Mouse (Mus musculus) hindbrain, embryonic 11.5 days (tissue): ENCODE results near the gene Ddx17. TPM values are rescaled to one million over a fixed set of nuclear protein-coding genes. Genes with fewer than 3 reads are reported as not detected.

ENCODE experiments used
- ATAC-seq: fragments of 200-750 bp; cut with Nextera tagmentation; 2 replicates; pipeline ENCODE4 v1.8.0; 2017; ENCODE audit warnings: mild to moderate bottlenecking, moderate TSS enrichment, moderate library complexity; ENCODE audit not compliant: low FRiP score
- DNase-seq: peaks from one replicate; pipeline ENCODE4 v3.0.0-alpha.2; 2015; ENCODE audit warnings: low spot score
- H3K27ac ChIP-seq: fragments of 300-500 bp; sonication (generic); 2 replicates; pipeline ENCODE4 v1.5.1; 2014; ENCODE audit warnings: mild to moderate bottlenecking, low read depth, low read length
- H3K27me3 ChIP-seq: fragments of 300-500 bp; sonication (generic); 2 replicates; pipeline ENCODE4 v1.6.1; 2014; ENCODE audit warnings: mild to moderate bottlenecking, low read length, moderate library complexity, mixed read lengths; ENCODE audit not compliant: control insufficient read depth, insufficient read depth
- H3K36me3 ChIP-seq: fragments of 300-500 bp; sonication (generic); 2 replicates; pipeline ENCODE4 v1.6.1; 2014; ENCODE audit warnings: mild to moderate bottlenecking, low read length, moderate library complexity, mixed read lengths; ENCODE audit not compliant: control insufficient read depth, insufficient read depth
- H3K4me1 ChIP-seq: fragments of 300-500 bp; sonication (generic); replicated peaks from 2 replicates; pipeline ENCODE4 v1.6.1; 2014; ENCODE audit warnings: low read length, mixed read lengths; ENCODE audit not compliant: control insufficient read depth, insufficient read depth
- H3K4me2 ChIP-seq: fragments of 300-500 bp; sonication (generic); replicated peaks from 2 replicates; pipeline ENCODE4 v1.6.1; 2014; ENCODE audit warnings: mild to moderate bottlenecking, low read depth, low read length
- H3K4me3 ChIP-seq: fragments of 300-500 bp; sonication (generic); 2 replicates; pipeline ENCODE4 v1.5.1; 2014; ENCODE audit warnings: low read depth, low read length
- H3K9ac ChIP-seq: fragments of 300-500 bp; sonication (generic); 2 replicates; pipeline ENCODE4 v1.6.1; 2014; ENCODE audit warnings: low read depth, low read length
- H3K9me3 ChIP-seq: fragments of 300-500 bp; sonication (generic); 2 replicates; pipeline ENCODE4 v1.6.1; 2016; ENCODE audit warnings: low read length; ENCODE audit not compliant: control insufficient read depth
- WGBS: fragments of 180-500 bp; shearing (Covaris S2); extraction: QIAGEN DNeasy Blood & Tissue Kit; methylation state at CpG from one replicate; pipeline ENCODE4 v1.1.7; 2014; 5-methylcytosine and 5-hydroxymethylcytosine counted together
- polyA plus RNA-seq: library from polyadenylated mRNA; unstranded; fragments of >200 nt; fragmentation: Nextera tagmentation; extraction: Ambion mirVana; gene quantifications from 2 replicates; pipeline ENCODE4 v1.2.1, GENCODE M21; 2014

The Ddx17 gene
- polyA plus RNA-seq, 1 experiment from 2014 or later = 116 TPM

DNA sequence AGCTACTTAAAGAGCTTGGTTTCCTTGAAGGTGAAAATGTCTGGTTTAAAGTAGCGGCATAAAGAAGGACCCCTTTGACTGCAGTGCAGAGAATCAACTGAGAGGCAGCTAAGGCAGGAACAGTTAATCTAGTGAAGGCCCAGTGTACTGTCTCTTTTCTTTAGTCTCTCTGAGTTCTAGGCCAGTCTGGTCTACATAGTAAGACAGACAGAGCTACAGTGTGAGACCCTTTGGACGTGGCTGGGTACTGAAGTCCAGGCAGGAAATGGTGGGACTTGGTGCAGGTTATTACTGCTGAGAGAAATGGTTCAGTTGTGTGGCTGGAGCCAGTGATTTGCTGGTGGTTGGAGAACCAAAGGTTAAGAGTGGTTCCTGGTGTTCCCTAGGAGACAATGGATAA is 1.7 kb upstream of the Ddx17 start:
- Histone ChIP-seq H3K4me3 (no peak overlapping the region), H3K36me3 (peaks cover 1% of the 10 kb centered on the region; the same call in 1 of the 2 replicates), H3K27me3 (no peaks in the 10 kb centered on the region), H3K9ac (no peak overlapping the region), H3K4me2 (no peak overlapping the region), H3K27ac (no peak overlapping the region), H3K4me1 (no peaks in the 10 kb centered on the region; the same call in 1 of the 2 replicates), H3K9me3 (no peaks in the 10 kb centered on the region)
- 94% methylated on average over 2 of the region's 2 CpGs for WGBS
- ATAC-seq = no peak
- DNase-seq = no peak

GRCm38 (mm10) chr15:79547289-79547820 is 814 bp upstream of the Ddx17 start:
- peaks cover 5% of the 10 kb centered on the region; the same call in 1 of the 2 replicates for H3K36me3 ChIP-seq
- 75% methylated on average over 17 of the region's 17 CpGs for WGBS
- no peaks in the 10 kb centered on the region for H3K27me3 ChIP-seq
- H3K27ac ChIP-seq = peak overlapping the region; percentile 93
- H3K4me3 ChIP-seq = peak overlapping the region; percentile 94
- DNase-seq (no peak), ATAC-seq (no peak; the same call in 1 of the 2 replicates)
- peak overlapping the region; percentile 43 for H3K4me2 ChIP-seq
- peak overlapping the region; percentile 83 for H3K9ac ChIP-seq
- H3K4me1 ChIP-seq = no peaks in the 10 kb centered on the region; the same call in 1 of the 2 replicates
- H3K9me3 ChIP-seq = no peaks in the 10 kb centered on the region

DNA sequence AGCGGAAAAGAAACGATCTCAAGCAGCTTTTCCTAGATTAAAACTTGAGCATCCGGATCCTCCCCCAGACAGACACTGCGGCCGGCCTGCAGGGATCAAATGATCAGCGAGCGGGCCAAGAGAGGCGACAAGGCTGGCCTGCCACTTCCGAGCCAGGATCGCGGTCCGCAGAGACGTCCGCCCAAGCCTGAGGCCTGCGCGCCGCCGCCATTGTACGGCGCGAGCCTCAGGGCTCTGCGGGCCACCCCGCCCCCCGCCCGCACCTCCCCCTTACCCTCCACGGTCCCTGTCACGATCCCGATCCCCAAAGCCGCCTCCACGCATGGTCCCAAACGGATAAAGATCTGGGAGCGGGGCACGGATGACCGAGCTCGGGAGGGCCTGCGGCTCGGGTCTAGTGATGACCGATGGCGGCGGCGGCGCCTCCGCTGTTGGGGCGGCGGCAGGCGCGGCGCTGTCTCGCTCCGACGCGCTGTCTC is 581 bp downstream of the Ddx17 start:
- under 1% methylated on average over 41 of the region's 52 CpGs for WGBS

DNA sequence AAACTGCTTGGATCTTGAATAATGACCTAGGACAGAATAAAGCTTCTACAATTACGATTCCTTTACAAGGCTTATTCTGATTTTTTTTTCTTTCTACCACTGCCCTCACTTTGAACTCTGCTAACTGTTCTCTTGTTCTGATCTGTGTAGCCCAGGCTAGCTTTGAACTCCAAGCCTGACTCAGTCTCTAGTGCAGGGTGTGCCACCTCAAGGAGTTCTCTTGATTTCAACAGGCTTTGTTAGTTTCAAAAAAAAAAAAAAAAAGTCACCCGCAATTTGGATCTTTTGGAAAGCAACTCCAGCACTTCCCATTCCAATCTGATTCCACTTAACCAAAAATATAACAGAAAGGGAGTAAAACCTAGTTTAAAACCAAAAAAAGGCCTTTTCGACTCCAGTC is 1.0 kb downstream of the Ddx17 start:
- Histone ChIP-seq H3K4me1 (no peaks in the 10 kb centered on the region; the same call in 1 of the 2 replicates), H3K9me3 (no peaks in the 10 kb centered on the region), H3K4me2 (peak overlapping the region; percentile 78), H3K9ac (peak overlapping the region; percentile 99), H3K36me3 (peaks cover 10% of the 10 kb centered on the region), H3K4me3 (peak overlapping the region; percentile 94), H3K27ac (peak overlapping the region; percentile 97), H3K27me3 (no peaks in the 10 kb centered on the region)
- WGBS = 7% methylated on average over 3 of the region's 3 CpGs
- DNase-seq = no peak
- ATAC-seq = no peak

More for the DNA sequence above, 581 bp downstream of the Ddx17 start:
- peak overlapping the region; percentile 78 for H3K4me2 ChIP-seq
- H3K4me1 ChIP-seq = no peaks in the 10 kb centered on the region; the same call in 1 of the 2 replicates
- peaks cover 5% of the 10 kb centered on the region; the same call in 1 of the 2 replicates for H3K36me3 ChIP-seq
- no peak for DNase-seq
- peak overlapping the region; percentile 94 for H3K4me3 ChIP-seq
- H3K9me3 ChIP-seq = no peaks in the 10 kb centered on the region
- peak; percentile 83 for ATAC-seq
- no peaks in the 10 kb centered on the region for H3K27me3 ChIP-seq
- H3K9ac ChIP-seq = peak overlapping the region; percentile 99
- H3K27ac ChIP-seq = peak overlapping the region; percentile 97

GRCm38 (mm10) chr15:79543968-79544367 is 2.6 kb downstream of the Ddx17 start:
- 90% methylated on average over 3 of the region's 3 CpGs for WGBS
- no peak for ATAC-seq
- Histone ChIP-seq H3K27me3 (no peaks in the 10 kb centered on the region), H3K4me2 (peak overlapping the region; percentile 1; the same call in 1 of the 2 replicates), H3K9ac (no peak overlapping the region), H3K36me3 (peaks cover 10% of the 10 kb centered on the region), H3K4me1 (no peaks in the 10 kb centered on the region; the same call in 1 of the 2 replicates), H3K9me3 (no peaks in the 10 kb centered on the region), H3K4me3 (0 out of 2 replicates have a peak overlapping the region, but pooled peaks have one; percentile 94), H3K27ac (no peak overlapping the region)
- no peak for DNase-seq

DNA sequence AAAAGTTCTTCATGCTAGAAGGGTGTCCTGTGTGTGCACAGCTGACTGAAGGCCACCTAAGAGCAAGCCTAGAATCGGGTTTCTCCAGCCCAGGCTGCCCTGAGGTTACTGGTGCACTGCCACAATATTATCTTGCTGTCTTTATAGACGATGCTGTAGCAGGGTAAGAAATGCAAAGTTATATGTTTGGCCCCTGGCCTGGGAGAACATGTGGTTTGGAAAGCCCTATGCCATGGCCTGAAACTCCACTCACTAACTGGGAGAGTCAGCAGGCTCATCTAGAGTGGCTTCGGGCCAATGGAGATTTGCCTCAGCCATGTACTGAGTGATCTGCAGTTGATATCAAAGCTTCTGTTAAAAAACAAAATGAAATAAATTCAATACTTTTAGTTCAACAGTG is 12.7 kb downstream of the Ddx17 start:
- Histone ChIP-seq H3K4me1 (no peaks in the 10 kb centered on the region), H3K9me3 (no peaks in the 10 kb centered on the region), H3K36me3 (peaks cover 44% of the 10 kb centered on the region), H3K4me2 (no peak overlapping the region), H3K9ac (no peak overlapping the region), H3K4me3 (no peak overlapping the region), H3K27me3 (no peaks in the 10 kb centered on the region), H3K27ac (no peak overlapping the region)
- ATAC-seq (no peak), DNase-seq (no peak)
- WGBS = 93% methylated on average over 3 of the region's 3 CpGs

DNA sequence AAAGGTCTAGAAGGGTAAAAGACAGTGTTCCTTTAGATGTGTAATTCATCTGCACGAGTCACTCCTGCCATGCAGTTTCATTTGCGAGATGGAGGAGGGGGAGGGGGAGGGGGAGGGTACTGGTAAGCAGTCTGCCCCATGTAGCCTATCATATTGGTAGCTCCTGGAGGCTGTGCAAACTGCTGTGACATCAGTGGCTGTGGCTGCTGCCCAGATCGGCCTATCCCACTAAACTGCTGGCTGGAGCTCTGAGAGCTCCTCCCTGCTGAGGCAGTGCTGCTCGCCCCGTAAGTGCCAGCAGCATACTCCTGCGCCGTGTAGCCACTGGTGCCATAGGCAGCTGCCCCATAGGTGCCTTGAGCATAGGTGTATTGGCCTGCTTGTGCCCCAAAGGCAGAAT is 16.6 kb downstream of the Ddx17 start:
- Histone ChIP-seq H3K4me2 (no peak overlapping the region), H3K4me1 (no peaks in the 10 kb centered on the region), H3K36me3 (peaks cover 45% of the 10 kb centered on the region), H3K27ac (no peak overlapping the region), H3K9ac (no peak overlapping the region), H3K9me3 (no peaks in the 10 kb centered on the region), H3K27me3 (no peaks in the 10 kb centered on the region), H3K4me3 (no peak overlapping the region)
- 77% methylated on average over 7 of the region's 7 CpGs for WGBS
- no peak; the same call in 1 of the 2 replicates for ATAC-seq
- no peak for DNase-seq

- ATAC-seq = no peak
- Histone ChIP-seq H3K27ac (no peak overlapping the region), H3K9me3 (no peaks in the 10 kb centered on the region), H3K4me1 (no peaks in the 10 kb centered on the region), H3K9ac (no peak overlapping the region), H3K27me3 (no peaks in the 10 kb centered on the region), H3K36me3 (peaks cover 36% of the 10 kb centered on the region), H3K4me2 (no peak overlapping the region), H3K4me3 (no peak overlapping the region)
- WGBS = 84% methylated on average over 5 of the region's 5 CpGs
- DNase-seq = no peak
These were observed 18.4 kb downstream of the Ddx17 start for GRCm38 (mm10) chr15:79527991-79528639.

- no peaks in the 10 kb centered on the region for H3K4me1 ChIP-seq
- H3K27ac ChIP-seq = no peak overlapping the region
- H3K36me3 ChIP-seq = peaks cover 32% of the 10 kb centered on the region
- H3K27me3 ChIP-seq = no peaks in the 10 kb centered on the region
- DNase-seq (no peak), ATAC-seq (no peak)
- no peak overlapping the region for H3K4me3 ChIP-seq
- H3K9me3 ChIP-seq = no peaks in the 10 kb centered on the region
- no peak overlapping the region for H3K4me2 ChIP-seq
- whole genome bisulfite sequencing = 85% methylated on average over 4 of the region's 4 CpGs
- H3K9ac ChIP-seq = no peak overlapping the region
These were observed 19.3 kb downstream of the Ddx17 start for GRCm38 (mm10) chr15:79527192-79527591.
